Mouse (Mus musculus): ENCODE results near the gene Sobp. TPM values are rescaled to one million over a fixed set of nuclear protein-coding genes. Genes with fewer than 3 reads are reported as not detected.

Sobp gene
- polyA plus RNA-seq, 1 experiment from 2014 or later, result 0.75 TPM

DNA sequence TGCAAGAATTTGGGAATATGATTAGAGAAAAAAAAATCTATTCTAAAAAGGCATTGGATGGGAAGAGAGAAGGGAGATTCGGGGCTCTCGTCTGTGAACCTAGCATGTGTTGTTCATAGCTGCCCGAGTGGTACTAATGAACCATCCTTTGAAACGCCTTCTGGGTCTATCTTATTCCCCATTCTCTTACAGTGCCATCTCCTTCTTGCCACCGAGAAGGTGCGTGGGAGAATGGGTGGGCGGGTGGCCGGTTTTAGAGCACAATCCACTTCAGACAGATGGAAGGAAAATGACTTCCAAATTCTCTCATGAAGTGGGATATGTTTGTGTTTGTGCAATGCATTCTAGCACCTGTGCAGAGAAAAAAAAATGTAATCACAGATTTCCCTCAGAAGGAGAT is 67.7 kb downstream of the Sobp start:
- TF ChIP-seq EP300 (optimal IDR thresholded peaks at IDR 0.05), result no peak
- TF ChIP-seq CTCF (IDR thresholded peaks at IDR 0.05; ENCODE audit: low read depth), result no peak
- Histone ChIP-seq H3K27me3 (ENCODE audit: control insufficient read depth, insufficient read depth, low read length) (no peaks in the 10 kb centered on the region), H3K36me3 (ENCODE audit: control insufficient read depth, insufficient read depth, low read length) (no peaks in the 10 kb centered on the region), H3K4me3 (ENCODE audit: low read depth, low read length) (no peak overlapping the region), H3K9ac (ENCODE audit: low read length) (no peak overlapping the region), H3K4me1 (replicated peaks; ENCODE audit: control insufficient read depth, insufficient read depth) (no peaks in the 10 kb centered on the region), H3K27ac (replicated peaks) (no peak overlapping the region), H3K4me2 (replicated peaks; ENCODE audit: low read depth) (no peak overlapping the region), H3K9me3 (ENCODE audit: control insufficient read depth, low read length) (no peaks in the 10 kb centered on the region)
- no peak for ATAC-seq (ENCODE audit: low FRiP score, low TSS enrichment)
- WGBS, result 83% methylated on average over 8 of the region's 8 CpGs
- no peak for DNase-seq (ENCODE audit: low spot score)

- WGBS, result 64% methylated on average over 7 of the region's 7 CpGs
- no peaks in the 10 kb centered on the region for H3K9me3 ChIP-seq (ENCODE audit: control insufficient read depth, low read length)
Measured at GRCm38 (mm10) chr10:43106196-43106595, 68.1 kb downstream of the Sobp start.

DNA sequence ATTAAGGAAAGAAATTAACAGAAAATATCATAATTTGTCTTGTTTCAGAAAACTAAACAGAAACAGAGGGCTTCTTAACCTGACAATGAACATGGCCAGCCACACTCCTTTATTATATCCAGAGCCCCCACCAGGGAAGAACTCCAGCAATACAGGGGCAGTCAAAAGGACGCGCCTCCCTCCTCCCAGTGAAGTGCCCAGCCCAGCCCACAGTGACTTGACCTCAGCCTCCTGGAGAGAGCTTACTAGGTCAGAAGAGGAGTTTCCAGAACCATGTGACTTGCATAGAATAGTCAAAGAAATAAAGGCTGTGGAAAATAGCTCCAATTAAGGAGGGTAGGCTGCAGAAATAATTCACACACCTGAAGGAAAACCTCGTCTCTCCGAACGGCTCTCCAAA is 73.8 kb downstream of the Sobp start:
- Histone ChIP-seq H3K9ac (ENCODE audit: low read length) (no peak overlapping the region), H3K27me3 (ENCODE audit: control insufficient read depth, insufficient read depth, low read length) (no peaks in the 10 kb centered on the region), H3K4me2 (replicated peaks; ENCODE audit: low read depth) (no peak overlapping the region), H3K9me3 (ENCODE audit: control insufficient read depth, low read length) (no peaks in the 10 kb centered on the region), H3K36me3 (ENCODE audit: control insufficient read depth, insufficient read depth, low read length) (no peaks in the 10 kb centered on the region), H3K27ac (replicated peaks) (no peak overlapping the region), H3K4me1 (replicated peaks; ENCODE audit: control insufficient read depth, insufficient read depth) (no peaks in the 10 kb centered on the region), H3K4me3 (ENCODE audit: low read depth, low read length) (no peak overlapping the region)
- TF ChIP-seq EP300 (optimal IDR thresholded peaks at IDR 0.05) (no peak), CTCF (IDR thresholded peaks at IDR 0.05; ENCODE audit: low read depth) (no peak)
- no peak for DNase-seq (ENCODE audit: low spot score)
- ATAC-seq (ENCODE audit: low FRiP score, low TSS enrichment), result no peak
- WGBS, result 67% methylated on average over 5 of the region's 5 CpGs

More at GRCm38 (mm10) chr10:43106196-43106595, 68.1 kb downstream of the Sobp start:
- Histone ChIP-seq H3K4me3 (ENCODE audit: low read depth, low read length) (no peak overlapping the region), H3K36me3 (ENCODE audit: control insufficient read depth, insufficient read depth, low read length) (no peaks in the 10 kb centered on the region), H3K4me1 (replicated peaks; ENCODE audit: control insufficient read depth, insufficient read depth) (no peaks in the 10 kb centered on the region), H3K27me3 (ENCODE audit: control insufficient read depth, insufficient read depth, low read length) (no peaks in the 10 kb centered on the region), H3K4me2 (replicated peaks; ENCODE audit: low read depth) (no peak overlapping the region), H3K9ac (ENCODE audit: low read length) (no peak overlapping the region), H3K27ac (replicated peaks) (no peak overlapping the region)
- ATAC-seq (ENCODE audit: low FRiP score, low TSS enrichment) (no peak), DNase-seq (ENCODE audit: low spot score) (no peak)
- TF ChIP-seq EP300 (optimal IDR thresholded peaks at IDR 0.05), result no peak
- no peak for TF ChIP-seq CTCF (IDR thresholded peaks at IDR 0.05; ENCODE audit: low read depth)

- no peaks in the 10 kb centered on the region for H3K9me3 ChIP-seq (ENCODE audit: control insufficient read depth, low read length)
- H3K27ac ChIP-seq (replicated peaks), result no peak overlapping the region
- H3K4me1 ChIP-seq (replicated peaks; ENCODE audit: control insufficient read depth, insufficient read depth), result no peaks in the 10 kb centered on the region
- TF ChIP-seq CTCF (IDR thresholded peaks at IDR 0.05; ENCODE audit: low read depth) (no peak), EP300 (optimal IDR thresholded peaks at IDR 0.05) (no peak)
- WGBS, result 67% methylated on average over 6 of the region's 6 CpGs
- no peaks in the 10 kb centered on the region for H3K27me3 ChIP-seq (ENCODE audit: control insufficient read depth, insufficient read depth, low read length)
- H3K9ac ChIP-seq (ENCODE audit: low read length), result no peak overlapping the region
- H3K4me3 ChIP-seq (ENCODE audit: low read depth, low read length), result no peak overlapping the region
- no peak for DNase-seq (ENCODE audit: low spot score)
- no peak overlapping the region for H3K4me2 ChIP-seq (replicated peaks; ENCODE audit: low read depth)
- H3K36me3 ChIP-seq (ENCODE audit: control insufficient read depth, insufficient read depth, low read length), result no peaks in the 10 kb centered on the region
- ATAC-seq (ENCODE audit: low FRiP score, low TSS enrichment), result no peak
Measured at GRCm38 (mm10) chr10:43099229-43099628, 75.1 kb downstream of the Sobp start.

- Histone ChIP-seq H3K36me3 (ENCODE audit: control insufficient read depth, insufficient read depth, low read length) (no peaks in the 10 kb centered on the region), H3K9ac (ENCODE audit: low read length) (no peak overlapping the region), H3K4me2 (replicated peaks; ENCODE audit: low read depth) (no peak overlapping the region), H3K4me3 (ENCODE audit: low read depth, low read length) (no peak overlapping the region), H3K4me1 (replicated peaks; ENCODE audit: control insufficient read depth, insufficient read depth) (no peaks in the 10 kb centered on the region), H3K27ac (replicated peaks) (no peak overlapping the region), H3K9me3 (ENCODE audit: control insufficient read depth, low read length) (no peaks in the 10 kb centered on the region), H3K27me3 (ENCODE audit: control insufficient read depth, insufficient read depth, low read length) (no peaks in the 10 kb centered on the region)
- no peak for ATAC-seq (ENCODE audit: low FRiP score, low TSS enrichment)
- no peak for TF ChIP-seq EP300 (optimal IDR thresholded peaks at IDR 0.05)
- no peak for TF ChIP-seq CTCF (IDR thresholded peaks at IDR 0.05; ENCODE audit: low read depth)
- no peak for DNase-seq (ENCODE audit: low spot score)
- 73% methylated on average over 8 of the region's 8 CpGs for WGBS
Measured at GRCm38 (mm10) chr10:43097755-43098154, 76.6 kb downstream of the Sobp start.

GRCm38 (mm10) chr10:43096614-43097013 is 77.7 kb downstream of the Sobp start:
- no peak overlapping the region for H3K9ac ChIP-seq (ENCODE audit: low read length)
- H3K27ac ChIP-seq (replicated peaks), result no peak overlapping the region

More at GRCm38 (mm10) chr10:43096614-43097013, 77.7 kb downstream of the Sobp start:
- WGBS, result 68% methylated on average over 4 of the region's 4 CpGs
- no peak overlapping the region for H3K4me3 ChIP-seq (ENCODE audit: low read depth, low read length)
- no peaks in the 10 kb centered on the region for H3K36me3 ChIP-seq (ENCODE audit: control insufficient read depth, insufficient read depth, low read length)
- no peaks in the 10 kb centered on the region for H3K4me1 ChIP-seq (replicated peaks; ENCODE audit: control insufficient read depth, insufficient read depth)
- ATAC-seq (ENCODE audit: low FRiP score, low TSS enrichment) (no peak), DNase-seq (ENCODE audit: low spot score) (no peak)
- no peaks in the 10 kb centered on the region for H3K27me3 ChIP-seq (ENCODE audit: control insufficient read depth, insufficient read depth, low read length)
- H3K4me2 ChIP-seq (replicated peaks; ENCODE audit: low read depth), result no peak overlapping the region
- no peak for TF ChIP-seq CTCF (IDR thresholded peaks at IDR 0.05; ENCODE audit: low read depth)
- TF ChIP-seq EP300 (optimal IDR thresholded peaks at IDR 0.05), result no peak
- H3K9me3 ChIP-seq (ENCODE audit: control insufficient read depth, low read length), result no peaks in the 10 kb centered on the region
